Mouse (Mus musculus): ENCODE data around the gene Plin3.

The Plin3 gene

DNA sequence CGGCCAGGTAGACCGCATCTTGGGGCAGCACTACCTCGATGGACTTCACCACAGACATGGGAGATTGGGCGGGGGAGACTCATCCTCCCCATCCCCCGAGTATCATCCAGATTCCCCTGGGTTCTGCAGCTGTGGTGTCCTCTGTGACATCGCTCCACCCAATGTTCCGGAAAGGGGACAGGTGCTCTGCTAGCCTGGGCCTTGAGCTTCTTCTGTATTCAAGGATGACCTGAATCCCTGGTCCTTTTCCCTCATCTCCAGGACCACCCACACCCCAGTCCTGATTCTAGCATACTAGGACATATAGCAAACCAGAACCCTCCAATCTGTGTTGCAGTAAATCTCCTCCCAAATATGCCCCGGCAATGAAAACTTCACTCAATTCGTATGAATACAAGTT, 7.5 kb upstream of the Plin3 start, which contains the start of gene Arrdc5:
Gene Arrdc5, minus strand, starts transcription at position 101 of the 400 bp plus-strand sequence.
- no peak for DNase-seq

DNA sequence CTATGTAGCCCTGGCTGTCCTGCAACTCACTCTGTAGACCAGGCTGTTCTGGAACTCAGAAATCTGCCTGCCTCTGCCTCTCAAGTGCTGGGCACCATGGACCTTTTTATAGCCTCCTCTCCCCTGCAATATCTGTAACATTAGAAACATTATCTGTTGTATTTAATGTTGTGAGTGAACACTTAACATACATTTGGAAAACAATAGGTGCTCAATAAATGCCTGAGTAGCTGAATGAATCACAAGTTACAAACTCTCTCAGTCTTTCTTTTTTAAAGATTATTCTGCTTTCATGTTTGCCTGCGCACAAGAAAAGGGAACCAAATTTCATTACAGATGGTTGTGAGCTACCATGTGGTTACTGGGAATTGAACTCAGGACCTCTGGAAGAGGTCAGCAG, 5.6 kb upstream of the Plin3 start:
- DNase-seq = no peak

DNA sequence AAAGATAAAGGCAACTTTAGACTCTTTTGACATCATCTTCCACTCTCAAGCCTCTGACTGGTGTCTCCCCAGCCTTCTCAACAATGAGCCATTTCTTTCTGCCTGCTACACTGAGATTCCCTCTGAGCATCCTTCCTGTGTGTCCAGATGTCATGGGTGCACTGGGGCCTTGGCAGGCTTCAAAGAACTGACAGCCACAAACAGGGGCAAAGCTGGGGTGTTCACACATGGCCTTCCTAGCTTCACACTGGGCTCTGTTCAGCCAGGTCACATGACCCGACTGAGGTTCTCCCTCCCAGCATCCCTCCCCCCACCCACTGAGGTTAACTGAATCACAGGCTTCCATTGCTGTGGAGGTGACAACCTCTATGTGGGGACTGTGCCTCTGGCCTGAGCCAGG, 3.5 kb upstream of the Plin3 start:
- DNase-seq = no peak

DNA sequence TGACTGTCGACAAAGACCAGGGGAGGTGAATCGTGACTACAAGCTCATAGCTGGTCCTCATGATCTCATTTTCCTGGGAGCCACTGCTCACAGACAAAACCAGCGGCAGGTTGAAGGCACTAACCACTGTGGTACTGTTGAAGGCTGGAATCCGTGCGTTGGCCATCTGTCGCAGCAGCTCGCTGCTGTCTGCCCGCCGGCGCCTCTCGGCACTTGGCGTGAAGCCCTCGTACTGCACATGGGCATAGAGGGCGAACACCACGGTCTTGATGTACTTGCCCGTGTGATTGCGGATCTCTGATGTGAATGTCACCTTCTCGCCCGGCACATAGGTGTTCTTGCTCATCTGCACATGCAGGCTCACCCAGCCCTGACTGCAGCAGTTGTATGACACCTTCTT, 1.6 kb upstream of the Plin3 start:
- DNase-seq = no peak

DNA sequence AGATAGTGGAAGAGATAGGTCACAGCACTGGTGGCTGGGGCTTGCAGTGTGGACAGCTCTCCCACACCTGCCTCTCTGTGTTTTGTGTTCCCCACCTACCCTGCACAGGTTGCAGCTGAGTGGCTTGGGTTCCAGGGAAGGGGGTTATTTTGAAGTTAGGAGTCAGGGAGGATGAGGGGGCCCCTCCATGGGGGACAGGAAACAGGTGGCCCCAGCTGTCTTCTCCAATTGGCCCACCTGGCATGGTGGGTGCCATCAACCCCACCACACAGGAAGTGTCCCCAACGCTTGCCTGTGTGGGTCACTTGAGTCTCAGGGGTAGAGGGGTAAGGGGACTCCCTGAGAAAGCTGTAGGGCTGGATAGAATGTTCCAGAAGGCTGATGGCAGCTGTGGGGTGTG, 618 bp upstream of the Plin3 start:
- no peak for DNase-seq

DNA sequence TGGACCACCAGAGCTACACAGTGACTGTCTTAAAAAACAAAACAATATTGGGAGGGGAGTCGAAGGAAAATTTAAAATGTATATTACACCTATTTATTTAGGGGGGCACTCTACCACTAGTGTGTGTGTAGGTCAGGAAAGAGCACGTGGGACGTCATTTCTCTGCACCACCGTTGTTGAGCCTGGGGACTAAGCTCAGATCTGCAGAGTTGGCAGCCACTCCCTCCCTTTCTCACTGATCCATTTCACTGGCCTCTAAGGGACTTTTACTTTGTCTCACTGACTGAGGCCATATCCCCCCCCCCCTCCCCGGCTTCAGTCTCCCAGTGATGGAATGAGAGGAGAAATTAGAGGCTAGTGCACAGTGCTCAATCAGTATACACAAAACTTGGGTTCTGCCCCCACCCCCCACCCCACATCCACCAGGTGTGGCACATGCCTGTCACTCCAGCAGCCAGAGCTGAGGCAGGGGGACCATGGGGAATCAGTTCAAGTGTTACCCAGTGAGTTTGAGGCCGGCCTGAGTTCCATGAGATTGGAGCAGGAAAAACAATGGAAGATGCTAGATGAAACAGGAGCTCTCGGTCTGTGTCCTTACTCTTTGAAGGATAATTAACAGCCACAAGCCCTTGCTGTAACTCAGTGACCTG, 722 bp downstream of the Plin3 start:
- no peak for DNase-seq

DNA sequence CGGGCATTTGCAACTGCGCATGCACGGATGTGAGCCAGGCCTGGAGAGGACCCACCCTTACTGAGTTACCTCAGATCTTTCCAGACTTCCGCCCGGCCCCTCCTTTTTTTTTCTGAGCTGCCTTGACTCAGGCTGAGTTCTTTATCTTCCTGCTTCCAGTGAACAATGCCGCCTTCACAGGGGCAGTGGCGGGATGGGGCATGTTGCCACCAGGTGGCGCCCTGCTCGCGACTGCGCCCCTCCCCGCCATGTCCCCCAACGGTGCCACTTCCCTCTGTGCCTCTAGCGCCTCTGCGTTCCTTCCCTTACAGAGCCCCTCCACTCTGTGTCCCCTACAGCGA, 1.5 kb downstream of the Plin3 start:
- DNase-seq = peak; percentile 97

DNA sequence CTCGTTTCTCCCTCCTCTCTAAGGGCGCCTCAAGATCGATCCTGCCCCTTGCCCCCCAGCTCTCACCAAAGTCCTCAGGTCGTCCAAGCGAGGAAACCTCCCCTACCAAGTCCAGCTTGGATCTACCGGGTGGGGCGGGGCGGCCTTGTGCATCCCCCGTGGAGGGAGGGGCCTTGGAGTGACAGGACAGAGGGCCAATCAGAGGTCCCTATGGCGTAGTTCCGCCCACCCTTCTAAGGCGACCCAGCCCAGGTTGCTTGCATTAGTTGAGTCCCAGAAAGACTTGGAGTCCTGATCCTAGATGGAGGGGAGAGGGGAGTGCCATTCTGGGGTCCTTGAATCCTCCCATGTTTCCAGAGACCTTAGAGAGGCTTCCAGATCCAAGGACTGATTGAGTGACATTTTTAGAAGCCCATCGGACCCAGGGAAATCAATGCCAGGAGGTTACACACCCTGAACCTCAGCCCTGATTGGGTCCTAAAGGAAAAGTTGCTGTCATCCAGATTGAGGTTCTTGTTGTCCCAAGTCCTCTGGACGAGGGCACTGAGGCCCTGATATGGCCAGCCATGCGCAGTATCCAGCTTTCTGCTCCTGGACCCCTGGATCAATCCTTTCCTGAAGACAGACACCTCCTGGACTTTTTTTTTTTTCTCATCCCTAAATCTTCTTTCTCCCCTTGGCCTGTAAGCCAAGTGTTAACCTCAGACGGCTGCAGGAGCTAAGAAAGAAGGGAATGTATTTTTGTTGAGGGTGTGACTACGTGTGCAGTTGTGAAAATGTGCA, 2.1 kb downstream of the Plin3 start:
- DNase-seq = peak; percentile 98

DNA sequence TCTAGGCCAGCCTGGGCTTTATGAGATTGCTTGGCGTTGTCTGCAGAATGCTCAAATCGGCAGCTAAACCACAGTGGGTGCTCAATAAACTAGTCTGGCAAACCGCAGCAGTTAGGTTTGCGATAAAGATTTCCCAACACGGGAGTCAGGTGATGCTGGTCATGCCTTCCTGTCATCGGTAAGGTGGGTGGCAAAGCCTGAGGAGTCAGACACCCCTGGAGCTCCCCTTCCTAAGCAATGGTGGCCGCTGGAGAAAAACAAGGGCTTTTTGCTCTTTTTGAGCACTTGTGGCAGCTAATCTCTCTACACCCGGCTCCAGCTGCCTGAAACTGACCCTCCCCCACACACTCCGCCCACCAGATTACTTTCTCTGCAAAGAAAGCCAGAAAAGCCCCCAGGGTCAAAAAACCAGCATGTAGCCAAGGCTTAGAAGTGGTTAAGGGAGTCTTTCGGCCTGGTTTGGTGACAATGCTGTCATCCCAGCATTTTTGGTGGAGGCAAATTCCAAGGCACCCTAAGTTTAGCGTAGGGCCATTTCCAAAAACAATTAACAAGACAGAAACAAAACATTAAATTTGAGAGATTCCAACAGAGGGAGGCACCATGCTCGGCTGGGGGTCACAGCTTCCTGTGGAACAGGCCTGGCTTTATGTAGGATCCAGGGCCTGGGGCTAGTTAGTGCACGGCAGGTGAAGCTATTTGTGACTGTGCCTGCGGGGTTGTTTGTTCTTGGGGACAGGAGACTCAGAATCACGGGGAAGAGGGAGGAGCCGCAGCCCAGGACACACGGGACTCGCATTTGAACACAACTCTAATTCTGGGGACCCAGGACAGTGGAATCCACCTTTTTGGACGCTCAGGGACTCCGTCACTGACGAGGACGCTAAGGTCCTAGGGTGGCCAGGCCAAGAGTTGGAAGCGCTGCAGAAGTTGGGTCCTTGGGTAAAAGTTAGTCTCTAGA, 3.0 kb downstream of the Plin3 start:
- DNase-seq = peak; percentile 87

DNA sequence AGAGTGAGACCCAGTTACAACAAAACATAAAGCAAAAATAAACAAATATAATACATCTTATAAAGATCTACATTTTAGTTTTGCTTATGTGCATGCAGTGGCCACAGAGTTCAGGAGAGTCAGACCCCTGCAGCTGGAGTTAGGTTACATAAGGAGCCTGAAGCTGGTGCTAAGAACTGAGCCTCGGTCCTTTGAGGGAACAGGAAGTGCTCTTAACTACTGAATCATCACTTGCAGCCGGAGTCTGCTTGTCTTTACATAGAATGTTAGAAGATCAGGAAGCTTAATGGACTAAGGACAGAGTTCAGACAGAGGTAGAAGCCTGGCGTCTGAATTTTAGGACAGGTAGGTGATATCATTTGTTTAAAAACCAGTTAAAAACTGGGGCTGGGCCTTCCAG, 3.8 kb downstream of the Plin3 start:
- DNase-seq = no peak

DNA sequence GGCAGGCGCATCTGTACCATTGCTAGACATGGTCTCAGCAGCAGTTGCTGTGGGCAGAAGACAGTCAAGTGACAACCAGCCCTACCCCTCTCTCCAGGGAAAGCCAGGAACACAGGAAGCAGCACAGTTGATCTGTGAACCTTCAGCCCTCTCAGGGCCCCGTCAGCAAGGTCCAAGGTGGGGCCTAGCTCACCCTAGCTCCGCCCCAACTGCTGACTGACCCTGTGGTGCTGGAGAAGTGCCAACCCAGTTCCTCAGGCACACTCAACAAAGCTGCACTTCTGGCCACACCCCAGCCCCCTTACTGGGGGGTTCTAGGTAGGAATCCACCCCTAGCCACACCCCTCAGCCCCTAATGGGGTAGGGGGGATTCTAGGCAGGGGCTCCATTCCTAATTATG, 4.8 kb downstream of the Plin3 start:
- DNase-seq = peak; percentile 67

DNA sequence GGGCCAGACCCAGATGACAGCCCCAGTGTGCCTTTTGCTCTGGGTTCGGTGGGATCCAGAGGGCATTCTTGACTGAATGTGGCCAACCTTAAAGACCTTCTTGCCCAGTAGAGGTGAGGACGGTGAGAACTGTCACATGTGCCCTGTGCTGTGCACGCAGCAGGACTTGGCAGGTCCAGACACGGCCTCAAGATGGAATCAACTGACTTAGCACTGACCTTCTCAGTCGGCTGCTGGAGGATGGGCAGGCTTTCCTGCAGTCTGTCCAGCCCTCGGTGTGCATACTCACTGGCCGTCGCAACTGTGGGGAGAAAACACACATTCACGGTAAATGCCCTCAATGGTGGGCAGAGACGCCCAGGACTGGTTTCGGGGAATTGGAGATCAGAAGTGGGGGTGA, 6.7 kb downstream of the Plin3 start:
- no peak for DNase-seq

DNA sequence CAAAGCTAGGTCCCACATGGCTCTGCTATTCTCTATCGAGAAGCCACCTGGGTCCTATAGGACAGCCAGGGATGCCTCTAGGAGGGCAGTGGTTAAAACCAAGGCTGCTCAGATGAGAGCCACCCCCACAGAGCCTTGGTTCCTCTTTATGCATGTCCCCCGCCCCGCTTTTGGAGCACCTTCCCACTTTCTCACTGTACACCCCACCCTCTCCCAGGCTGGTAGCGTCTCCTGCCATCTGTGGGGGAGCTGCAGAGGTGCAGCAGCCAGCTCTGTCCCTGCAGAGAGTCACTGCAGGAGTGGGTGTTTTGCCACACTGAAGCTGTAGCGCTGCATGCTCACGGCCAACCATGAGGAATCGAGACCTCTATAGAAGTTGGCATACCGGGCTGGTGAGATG, 9.4 kb downstream of the Plin3 start:
- no peak for DNase-seq

DNA sequence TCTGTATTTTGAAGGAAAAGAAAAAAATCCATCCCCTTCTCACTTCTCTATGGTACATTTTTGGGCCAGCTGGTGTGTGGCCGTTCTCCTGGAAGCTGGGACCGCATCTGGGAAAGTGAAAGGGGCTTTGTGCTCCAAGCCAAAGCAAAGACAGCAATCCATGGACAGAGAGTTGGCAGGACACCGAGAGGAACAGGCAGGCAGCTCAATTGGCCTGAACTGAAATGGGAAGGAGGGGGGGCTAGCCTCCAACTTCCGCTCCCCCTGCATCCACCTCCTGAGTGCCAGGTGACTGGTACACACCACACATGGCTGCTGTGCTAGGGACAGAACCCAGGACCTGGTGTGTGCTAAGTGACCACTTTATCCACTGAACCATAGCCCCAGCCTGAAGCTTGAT, 9.9 kb downstream of the Plin3 start:
- no peak for DNase-seq

DNA sequence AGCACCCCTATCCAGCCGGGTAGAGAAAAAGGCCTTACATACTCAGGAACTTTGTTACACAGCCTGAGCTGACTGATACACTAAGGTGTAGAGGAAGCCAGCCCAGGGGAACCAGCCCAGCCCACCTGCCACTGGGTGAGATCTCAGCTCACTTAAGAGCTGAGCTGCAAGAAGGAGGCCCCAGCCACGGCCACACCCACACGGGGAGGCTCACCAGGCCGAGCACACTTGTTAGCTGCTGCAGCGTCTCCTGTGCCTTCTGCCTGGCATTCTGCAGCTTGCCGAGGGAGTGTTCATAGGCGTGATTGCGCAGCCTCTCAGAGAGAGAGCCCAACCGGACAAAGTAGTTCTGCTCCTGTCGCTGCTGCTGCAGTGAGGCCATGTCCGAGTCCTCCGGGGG, 11.5 kb downstream of the Plin3 start:
- no peak for DNase-seq

DNA sequence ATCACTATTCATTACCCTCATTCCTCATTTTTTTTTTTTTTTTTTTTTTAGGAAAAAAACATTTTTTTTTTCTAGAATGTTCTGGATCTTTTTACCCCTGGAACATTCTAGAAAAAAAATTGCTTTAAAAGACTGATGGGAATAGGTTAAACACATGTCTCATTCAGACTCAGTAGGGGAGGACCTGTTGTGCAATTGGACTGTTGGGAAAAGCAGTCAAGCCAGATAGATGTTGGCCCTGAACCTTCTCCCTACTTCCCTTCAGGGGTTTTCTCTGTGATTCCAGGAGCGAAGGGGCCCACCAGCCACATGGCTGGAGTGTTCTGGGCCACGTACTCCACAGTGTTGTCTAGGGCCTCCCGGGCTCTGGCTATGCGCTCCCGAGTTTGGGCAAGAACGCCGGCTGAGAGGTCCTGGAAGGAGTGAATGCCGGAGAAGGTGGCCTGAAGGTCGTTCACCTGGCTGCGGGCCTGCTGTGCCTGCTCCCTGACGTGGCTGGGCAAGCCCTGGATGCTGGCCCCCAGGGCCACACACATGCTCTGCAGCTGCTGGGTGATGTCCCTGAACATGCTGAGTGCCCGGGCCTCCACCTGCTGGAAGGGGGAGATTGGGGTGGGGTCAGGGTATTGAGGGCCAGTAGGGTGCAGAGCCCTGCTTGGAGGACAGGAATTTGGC, 13.1 kb downstream of the Plin3 start:
- DNase-seq = no peak

DNA sequence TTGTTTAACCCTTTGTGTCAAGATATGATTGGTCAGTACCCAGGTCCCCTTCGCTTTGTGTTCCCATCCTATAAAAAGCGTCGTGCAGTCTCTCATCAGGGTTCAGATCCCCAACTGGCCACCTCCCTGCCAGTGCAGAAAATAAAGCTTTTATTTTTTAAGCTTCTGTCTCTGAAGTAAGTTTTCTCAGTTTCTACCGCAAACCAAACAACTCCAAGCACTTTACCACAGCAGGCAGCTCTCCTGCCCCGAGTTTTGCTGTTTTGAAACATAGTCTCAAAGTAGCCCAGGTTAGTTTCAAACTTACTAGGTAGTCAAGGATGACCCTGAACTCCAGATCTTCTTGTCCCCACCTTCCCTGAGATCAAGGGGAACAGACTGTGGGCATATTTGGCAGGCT, 14.3 kb downstream of the Plin3 start:
- no peak for DNase-seq

DNA sequence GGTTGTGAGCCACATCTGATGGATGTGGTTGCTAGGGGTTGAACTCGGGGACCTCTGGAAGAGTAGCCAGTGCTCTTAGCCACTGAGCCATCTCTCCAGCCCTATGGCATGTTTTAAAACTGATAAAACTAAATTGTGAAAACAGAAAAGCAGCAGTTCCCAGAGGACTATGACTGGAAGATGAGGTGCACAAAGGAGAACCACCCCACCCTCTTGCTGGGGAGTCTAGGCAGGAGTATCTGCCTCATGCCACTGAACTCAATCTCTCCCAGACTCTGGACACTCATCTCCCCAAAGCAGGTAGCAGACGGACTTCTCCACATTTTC, 15.1 kb downstream of the Plin3 start:
- DNase-seq = no peak

DNA sequence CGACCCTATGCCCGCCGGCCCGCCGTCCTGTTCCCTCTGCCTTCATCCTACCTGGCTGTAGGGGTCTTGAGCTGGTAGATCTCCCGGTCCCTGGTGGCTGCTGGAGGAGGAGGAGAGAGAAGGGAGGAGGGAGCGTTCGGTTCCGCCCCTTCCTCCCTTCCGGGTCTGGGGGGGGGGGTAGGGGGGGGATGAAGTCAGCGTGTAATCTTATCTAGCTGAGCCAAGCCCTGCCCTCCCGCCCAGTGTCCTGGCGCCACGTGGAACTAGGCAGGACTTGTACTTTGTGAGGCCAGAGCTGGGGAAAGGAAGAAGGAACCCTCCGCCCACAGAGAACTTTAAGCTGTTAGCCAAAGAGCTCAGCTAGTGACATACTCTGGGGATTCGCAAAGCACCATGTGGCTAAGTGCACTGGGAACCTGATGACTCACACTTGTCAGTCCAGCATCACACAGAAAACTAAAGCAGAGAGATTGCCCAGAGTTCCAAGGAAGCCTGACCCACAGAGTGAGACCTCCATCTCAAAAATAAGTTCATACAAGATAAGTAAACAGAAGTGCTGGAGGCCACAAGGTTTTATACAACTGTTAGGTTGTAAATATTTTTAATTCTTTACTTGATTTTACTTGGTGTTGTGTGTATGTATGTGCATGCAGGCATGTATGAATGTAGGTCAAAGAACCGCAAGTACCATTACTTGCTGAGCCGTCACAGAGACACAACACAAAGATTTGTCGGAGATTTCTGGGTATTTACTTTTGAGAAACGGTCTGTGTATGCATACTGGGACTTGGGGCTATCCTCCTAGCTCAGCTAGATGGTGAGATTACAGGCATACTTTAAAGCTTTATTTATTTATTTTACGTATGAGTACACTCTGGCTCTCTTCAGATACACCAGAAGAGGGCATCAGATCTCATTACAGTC, 15.8 kb downstream of the Plin3 start, which contains the start of gene Ticam1:
Gene Ticam1, minus strand, starts transcription at position 144 of the 924 bp plus-strand sequence.
- peak; percentile 95 for DNase-seq

DNA sequence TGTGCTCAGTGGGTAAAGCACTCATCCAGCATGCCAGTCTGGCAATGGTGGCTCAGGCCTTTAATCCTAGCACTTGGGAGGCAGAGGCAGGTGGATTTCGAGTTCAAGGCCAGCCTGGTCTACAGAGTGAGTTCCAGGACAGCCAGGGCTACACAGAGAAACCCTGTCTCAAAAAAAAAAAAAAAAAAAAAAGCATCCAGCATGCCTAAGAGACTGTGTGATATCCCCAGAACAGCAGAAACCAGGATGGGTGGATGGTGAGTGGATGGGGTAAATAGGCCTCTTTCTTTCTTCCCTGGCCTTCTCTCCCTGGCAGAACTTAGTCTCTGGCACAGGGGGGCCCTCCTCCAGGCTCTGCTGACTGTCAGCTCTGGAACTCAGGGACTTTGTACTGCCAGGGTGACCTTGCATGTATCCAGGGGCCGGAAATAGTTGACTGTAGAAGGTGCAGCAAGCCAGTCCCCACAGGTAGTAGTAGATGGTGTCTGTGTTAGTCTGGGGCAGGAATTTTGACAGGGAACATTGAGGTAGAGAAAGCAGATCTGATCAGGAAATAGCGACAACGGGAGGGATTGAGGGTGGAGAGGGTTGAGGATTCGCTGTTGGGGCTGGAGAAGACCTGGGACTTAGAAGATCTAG, 16.7 kb downstream of the Plin3 start:
- DNase-seq = no peak

DNA sequence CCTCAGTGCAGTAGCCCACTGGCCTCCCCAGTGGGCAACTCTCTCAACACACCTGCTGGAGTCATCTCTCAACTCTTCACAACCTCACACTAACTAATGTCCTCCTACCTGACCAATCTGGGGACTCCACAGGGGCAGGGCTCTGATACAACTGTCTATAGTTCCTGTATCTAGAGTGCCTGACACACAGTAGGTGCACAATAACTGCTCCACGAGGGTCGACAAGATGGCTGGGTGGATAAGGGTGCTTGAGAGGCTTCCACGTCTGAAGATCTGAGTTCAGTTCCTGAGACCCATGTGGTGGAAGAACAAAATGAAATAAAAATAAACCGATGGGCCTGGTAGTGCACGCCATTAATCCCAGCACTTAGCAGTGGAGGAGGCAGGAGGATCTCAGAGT, 18.7 kb downstream of the Plin3 start:
- no peak for DNase-seq

DNA sequence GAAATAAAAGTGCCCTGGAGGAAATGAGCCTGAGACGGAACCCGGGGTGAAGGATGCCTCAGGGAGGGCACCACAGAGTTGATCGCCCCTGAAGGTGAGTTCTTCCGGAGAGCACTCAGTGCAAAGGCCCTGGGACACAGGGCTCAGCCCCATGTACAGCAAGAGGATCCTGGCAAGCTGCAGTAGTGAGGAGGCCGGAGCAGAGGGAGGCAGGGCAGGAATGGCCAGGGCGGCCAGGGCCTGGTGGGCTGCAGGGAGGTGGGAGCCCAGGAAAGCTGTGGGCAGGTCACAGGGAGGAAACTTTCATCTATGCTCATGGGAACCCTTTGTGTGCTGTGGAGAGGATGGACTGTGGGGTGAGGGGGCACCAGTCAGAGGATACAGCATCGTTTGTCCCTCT, 19.2 kb downstream of the Plin3 start:
- DNase-seq = no peak
